Mouse (Mus musculus): ENCODE measurements around the gene Arsb. TPM values are rescaled to one million over a fixed set of nuclear protein-coding genes. Genes with fewer than 3 reads are reported as not detected.
"Not testable (repeated sequence)": the region's sequence is repeated elsewhere in the genome, so short reads cannot be mapped to it uniquely, and the experiment has no call there.

Gene Arsb
- total RNA-seq, 1 experiment from 2014 or later: 6.3 TPM

DNA sequence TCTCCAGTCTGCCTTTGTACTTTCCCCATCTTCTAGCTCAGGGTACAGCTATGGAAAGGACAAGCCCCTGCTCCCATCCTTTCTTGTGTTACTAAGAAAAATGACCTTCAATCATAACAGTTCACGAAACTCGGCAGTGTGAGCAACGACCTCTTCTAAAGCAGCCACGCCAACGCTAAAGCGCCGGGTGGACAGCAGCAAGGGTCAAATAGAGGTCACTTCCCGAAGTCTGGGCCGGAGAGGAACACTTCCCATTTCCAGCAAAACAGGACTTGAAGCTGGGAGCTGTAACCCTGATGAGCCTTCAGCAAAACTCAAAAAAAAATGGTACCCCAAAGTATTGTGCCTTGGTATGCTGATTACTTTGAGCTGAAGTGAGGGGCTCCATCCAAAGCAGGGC lies 179.6 kb downstream of the Arsb start:
- no peak for ATAC-seq (ENCODE audit: extremely low read depth, insufficient number of reproducible peaks, low FRiP score, poor library complexity, severe bottlenecking)

DNA sequence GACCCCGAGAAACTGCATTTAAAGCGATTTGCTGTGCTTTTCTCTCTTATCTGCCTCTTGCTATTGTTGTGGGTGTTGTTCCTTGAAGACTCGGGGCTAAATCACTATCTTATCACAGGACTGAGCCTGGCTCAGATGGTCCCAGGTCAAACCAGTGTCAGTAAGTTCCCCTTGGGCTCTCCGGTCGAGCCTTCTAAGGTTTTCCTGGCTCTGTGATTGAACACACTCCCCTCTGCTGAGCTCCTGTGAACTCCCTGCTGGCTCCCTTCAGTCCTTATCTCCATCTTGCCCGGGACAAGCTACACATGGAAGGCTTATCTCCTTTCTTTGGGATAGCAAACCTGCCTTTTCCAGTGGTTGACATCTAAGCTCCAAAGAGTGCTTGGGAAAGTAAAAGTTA lies 180.1 kb downstream of the Arsb start:
- no peak for ATAC-seq (ENCODE audit: extremely low read depth, insufficient number of reproducible peaks, low FRiP score, poor library complexity, severe bottlenecking)

DNA sequence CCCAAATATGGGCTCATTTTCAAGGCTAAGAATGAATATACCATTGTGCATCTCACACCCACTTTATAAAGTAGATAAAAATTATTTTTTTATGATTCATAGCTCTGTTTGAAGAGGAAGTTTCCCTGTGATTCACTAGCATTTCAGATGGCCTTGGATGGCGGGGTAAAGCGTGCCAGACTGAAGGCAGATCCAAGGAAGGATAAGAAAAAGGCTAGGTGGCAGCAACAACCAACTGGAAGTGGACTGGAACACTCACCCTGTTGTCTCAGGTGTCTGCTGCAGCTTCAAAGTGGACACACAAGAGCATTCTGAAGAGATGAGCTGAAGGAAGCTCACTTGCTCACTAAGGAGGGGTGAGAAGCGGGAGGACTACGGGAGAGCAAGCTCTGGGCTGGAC lies 181.0 kb downstream of the Arsb start:
- ATAC-seq (ENCODE audit: extremely low read depth, insufficient number of reproducible peaks, low FRiP score, poor library complexity, severe bottlenecking): no peak

DNA sequence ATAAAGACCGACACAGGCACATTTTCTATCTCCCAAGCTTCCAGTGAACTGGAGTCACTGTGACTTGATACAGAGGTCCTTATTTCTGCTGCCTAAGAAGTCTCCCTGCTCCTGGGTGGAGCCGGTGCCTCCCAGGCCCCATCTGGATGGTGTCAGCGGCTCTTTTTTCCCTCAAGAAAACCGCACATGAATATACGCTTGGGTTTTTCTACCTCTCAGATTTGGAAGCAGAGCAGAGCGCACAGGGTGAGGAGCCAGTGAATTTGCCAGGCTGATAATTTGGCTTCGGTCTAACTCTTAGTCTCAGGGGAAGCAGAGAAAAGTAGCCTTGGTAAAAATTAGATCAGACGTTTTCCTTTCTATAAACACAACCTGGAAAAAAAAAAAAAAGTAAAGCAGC lies 186.5 kb downstream of the Arsb start:
- ATAC-seq (ENCODE audit: extremely low read depth, insufficient number of reproducible peaks, low FRiP score, poor library complexity, severe bottlenecking): no peak

DNA sequence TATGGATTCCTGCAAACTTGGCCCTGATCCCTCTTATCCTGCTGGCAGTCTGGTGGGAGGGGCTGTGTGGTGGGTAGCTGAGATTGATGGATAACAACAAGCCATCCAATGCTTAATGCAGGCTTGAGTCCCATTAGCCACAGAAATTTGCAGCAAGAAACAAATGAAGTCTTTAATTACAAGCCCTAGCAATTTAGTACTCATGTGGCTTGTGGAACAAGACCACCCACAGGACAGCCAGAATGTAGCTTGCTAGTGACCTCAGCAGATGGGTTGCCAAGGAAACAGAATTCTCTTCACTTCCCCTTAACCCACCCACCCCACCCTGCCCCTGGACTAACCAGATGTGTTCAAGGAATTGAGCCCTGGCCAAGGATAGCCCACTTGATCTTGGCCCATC lies 194.8 kb downstream of the Arsb start:
- ATAC-seq (ENCODE audit: extremely low read depth, insufficient number of reproducible peaks, low FRiP score, poor library complexity, severe bottlenecking): no peak

DNA sequence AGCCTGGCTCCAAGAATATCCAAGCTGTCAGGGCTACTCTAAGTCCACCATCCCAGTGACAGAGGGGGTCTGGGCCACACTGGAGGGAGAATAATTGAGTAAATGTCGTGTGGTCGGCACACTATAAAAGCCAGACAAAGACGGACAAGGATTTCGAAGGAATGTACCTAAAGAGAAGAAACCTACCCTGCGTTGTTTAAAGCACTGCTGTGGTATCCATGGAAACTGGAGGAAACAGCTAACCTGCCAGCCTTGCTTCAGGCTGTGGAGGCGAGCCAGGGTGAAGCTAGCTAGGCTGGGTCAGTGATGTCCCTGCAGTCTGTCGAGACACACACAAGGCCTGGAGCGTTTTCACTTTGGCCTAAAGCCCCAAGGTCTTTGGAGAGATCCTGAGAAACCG lies 195.7 kb downstream of the Arsb start:
- ATAC-seq (ENCODE audit: extremely low read depth, insufficient number of reproducible peaks, low FRiP score, poor library complexity, severe bottlenecking): no peak

DNA sequence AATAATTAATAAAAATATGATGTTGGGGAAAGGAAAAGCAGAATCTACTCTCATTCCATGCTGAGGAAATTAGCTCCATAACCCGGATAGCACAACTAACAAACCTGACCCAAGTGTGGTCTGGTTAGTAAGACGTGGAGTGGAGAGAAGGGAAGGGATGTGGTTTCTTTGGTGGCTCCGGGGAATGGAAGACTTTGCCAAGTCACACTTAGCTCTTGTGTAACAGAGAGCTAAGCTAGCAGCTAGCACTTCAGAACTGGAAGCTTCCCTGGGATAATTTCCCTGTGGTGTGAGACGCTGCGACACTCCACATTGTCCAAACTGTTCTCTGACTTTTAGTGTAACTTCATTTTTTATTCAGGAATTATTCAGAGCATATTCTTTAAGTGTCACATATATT lies 198.7 kb downstream of the Arsb start:
- ATAC-seq (ENCODE audit: extremely low read depth, insufficient number of reproducible peaks, low FRiP score, poor library complexity, severe bottlenecking): 0 out of 2 replicates have a peak, but pooled peaks have one; percentile 35

DNA sequence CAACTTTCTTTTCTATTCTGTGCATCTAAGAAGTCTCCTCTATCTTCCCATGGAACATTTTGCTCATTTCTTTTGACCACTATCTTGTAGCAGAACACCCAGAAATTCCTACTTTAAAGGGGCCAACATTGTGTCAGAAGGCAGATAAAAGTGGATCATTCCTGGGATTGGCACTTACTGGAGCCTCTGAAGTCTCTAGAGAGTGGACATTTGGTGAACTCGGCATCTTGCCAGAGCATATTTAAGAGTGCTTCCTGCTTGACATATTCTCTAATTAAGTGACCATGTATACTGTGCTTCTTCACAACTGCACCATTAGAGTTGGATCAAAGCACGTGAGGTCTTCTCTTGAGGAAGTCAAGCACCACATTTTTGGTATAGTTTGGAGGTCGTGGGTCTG lies 201.0 kb downstream of the Arsb start:
- no peak for ATAC-seq (ENCODE audit: extremely low read depth, insufficient number of reproducible peaks, low FRiP score, poor library complexity, severe bottlenecking)

DNA sequence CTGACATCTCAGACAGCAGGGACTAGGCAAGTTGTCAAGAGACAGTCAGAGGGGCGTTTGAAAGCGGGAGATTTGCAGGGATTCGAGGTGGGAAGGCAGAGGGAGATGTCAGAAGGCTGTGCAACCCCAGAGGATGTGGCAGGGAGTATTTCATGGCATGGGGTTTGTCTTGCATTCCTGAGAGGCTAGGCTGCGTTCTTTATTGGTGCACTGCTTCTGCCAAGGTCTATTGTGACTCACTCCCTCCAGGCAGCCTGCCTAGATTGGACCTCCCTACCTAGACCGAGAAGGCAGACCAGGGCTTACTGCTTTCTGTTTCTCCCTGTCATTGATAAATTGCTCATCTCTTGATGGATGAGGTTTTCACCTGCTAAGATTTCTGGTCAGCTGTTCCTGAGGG lies 204.2 kb downstream of the Arsb start:
- no peak for ATAC-seq (ENCODE audit: extremely low read depth, insufficient number of reproducible peaks, low FRiP score, poor library complexity, severe bottlenecking)

DNA sequence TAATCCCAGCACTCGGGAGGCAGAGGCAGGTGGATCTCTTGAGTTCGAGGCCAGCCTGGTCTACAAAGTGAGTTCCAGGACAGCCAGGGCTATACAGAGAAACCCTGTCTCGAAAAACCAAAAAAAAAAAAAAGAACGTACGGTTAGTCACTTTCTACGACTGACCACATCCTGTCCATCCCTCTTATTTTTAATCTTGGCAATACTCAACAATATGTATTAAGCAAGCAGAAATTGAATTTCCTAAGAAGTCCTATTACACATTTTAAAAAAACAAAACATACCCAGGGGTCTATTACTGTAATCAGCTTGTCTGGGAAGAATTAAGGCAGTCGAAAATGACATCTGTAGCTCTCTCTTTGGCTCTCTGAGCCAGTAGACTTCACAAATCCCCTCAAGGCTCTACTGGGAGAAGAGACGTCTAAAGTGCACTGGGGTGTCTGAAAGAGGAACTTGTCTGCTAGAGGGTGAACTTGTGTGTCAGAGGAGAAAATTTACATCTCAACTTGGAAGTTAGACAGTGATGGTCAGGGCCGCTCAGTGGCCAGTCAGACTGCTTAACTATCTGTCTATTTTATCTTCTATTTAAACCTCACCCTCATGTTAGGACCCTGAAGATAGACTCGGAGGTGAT lies 205.6 kb downstream of the Arsb start:
- ATAC-seq (ENCODE audit: extremely low read depth, insufficient number of reproducible peaks, low FRiP score, poor library complexity, severe bottlenecking): peak; percentile 42; the same call in 1 of the 2 replicates

DNA sequence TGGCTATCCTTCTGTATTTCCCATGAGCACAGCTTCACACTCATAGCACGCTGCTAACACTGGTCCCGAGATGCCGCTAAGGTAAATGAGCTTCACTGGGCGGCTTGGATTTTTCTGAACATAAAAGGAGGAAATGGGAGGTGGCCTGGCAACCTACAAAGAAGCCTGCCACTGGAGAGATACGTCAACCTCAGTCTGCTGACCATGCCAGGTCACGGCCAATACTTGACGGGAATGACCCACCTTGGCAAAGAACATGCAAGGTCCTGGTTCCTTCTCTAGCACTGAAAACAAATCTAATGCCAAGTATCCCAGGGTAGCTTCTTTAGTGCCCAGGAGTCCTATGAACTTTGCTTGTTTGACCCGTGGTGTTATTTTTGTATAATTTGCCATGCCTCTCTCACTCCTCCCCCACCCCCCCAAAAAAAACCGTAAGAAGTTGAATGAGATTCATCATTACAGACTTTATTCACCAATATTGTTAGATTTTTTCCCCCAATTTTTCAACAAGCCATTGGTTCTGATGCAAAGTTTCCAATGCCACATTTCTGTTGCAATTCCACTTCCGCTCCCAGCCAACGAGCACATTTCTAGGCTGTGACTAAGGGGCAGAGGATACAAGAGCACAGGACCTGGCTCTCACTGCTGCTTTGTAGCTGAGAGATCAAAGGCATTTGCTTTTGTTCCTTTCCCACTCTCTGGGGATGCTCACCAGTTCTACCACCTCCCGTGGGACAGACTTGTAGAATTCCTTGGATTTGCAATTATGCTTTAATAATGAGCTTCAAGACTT lies 207.5 kb downstream of the Arsb start:
- peak; percentile 60; the same call in 1 of the 2 replicates for ATAC-seq (ENCODE audit: extremely low read depth, insufficient number of reproducible peaks, low FRiP score, poor library complexity, severe bottlenecking)

DNA sequence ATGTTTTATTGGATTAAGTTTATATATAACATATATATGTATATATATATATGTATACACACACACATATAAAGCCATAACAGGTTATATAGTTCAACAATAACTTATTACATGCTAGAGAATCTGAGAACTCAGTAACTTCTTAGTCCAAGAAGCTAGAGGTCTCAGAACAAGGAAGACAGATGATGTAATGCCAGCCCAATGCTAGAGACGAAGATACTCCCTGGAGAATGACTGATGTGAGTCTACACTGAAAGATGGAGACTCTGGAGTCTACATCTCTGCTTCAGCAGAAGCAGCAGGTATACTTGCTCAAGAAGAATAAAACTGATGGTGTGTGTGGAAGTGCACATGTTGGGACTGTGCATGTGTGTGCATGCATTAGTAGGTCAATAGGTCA lies 208.3 kb downstream of the Arsb start:
- no peak for ATAC-seq (ENCODE audit: extremely low read depth, insufficient number of reproducible peaks, low FRiP score, poor library complexity, severe bottlenecking)

DNA sequence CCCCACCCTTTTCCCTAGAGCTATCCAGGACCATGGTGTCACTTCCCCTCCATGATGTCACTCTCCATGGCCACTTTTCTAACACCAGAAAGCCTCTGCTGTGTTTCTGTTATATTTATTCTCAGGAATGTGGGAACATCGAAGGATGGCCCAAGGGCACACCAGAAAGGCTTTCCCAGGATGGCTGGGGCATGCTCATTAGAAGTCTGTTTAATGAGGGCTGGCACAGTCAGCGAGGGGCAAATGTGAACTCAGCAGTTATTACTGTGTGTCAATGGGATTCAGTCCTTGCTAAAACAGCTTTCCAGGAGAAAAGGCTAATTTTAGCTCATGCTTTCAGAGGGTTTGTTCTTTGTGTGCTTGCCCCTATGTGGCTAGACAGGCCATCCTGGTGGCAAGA lies 213.1 kb downstream of the Arsb start:
- ATAC-seq (ENCODE audit: extremely low read depth, insufficient number of reproducible peaks, low FRiP score, poor library complexity, severe bottlenecking): no peak

DNA sequence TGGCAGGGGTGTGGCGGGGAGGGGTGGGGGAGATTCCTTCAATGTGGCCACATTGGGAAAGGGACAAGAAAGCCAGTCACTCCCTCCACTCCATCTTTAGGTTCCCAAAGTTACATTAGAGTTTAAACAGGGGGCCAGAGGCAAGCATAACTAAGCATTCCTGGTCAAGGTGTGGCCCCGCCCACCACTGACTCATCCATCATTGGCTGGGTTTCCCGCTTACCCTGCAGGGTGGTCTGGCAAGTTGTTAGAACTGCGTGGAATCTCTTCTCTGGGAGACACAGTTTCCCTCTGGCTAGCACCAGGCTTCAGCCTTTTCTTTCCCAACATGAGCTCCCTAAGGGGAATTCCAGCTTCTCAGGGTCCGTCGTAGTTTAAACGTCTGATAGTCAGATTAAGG lies 213.8 kb downstream of the Arsb start:
- no peak for ATAC-seq (ENCODE audit: extremely low read depth, insufficient number of reproducible peaks, low FRiP score, poor library complexity, severe bottlenecking)

DNA sequence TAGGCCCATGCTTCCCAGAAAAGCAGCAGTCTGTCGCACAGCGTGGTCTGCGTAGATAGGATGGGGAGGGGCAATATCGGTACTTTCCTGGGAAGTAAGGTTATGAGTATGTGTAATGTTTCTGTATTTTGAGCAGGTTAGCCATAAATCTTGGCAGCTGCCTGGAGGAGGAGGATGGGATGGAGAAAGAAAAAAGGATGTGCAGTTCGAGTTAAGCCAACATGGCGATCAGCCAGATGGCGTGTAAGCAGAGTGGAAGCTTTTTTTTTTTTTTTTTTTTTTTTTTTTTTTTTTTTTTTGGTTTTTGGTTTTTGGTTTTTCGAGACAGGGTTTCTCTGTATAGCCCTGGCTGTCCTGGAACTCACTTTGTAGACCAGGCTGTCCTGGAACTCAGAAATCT lies 214.3 kb downstream of the Arsb start:
- ATAC-seq (ENCODE audit: extremely low read depth, insufficient number of reproducible peaks, low FRiP score, poor library complexity, severe bottlenecking): not testable (repeated sequence)

DNA sequence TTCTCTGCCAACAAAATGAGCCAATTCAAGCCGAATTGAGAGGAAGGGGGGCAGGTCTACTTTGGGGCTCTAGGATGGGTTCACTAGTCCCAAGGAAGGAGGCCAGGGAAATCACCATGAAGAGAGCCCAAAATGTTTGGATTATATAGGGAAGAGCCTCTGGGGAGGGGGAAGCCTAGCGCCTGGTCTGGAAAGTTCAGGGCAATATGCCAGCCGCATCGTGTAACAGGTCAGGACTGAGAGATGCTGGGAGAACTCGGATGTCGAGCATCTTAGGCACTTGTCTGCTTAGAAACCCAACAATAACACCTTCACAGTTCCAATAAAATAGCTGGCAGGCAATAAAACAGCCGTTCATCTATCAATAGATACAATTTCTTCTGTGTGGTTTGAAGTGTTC lies 216.2 kb downstream of the Arsb start:
- no peak for ATAC-seq (ENCODE audit: extremely low read depth, insufficient number of reproducible peaks, low FRiP score, poor library complexity, severe bottlenecking)

DNA sequence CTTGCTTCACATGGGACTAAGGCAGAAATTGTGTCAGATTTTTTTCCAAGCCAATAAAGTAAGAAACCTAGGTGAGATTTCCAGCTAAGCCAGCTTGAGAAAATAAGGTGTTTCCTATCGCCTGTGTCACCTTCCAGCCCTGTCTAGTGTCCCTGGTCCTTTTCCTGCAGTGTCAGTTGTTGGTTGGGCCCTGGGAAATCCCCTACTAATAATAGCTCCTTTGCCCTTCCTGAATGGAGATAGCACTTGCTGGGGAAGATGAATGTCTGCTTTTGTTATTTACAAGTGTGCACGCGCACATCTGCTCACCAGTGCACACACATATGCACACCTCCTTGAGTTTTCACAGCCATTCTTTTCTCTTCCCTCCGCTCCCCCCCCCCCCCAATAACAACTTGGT lies 217.8 kb downstream of the Arsb start:
- no peak for ATAC-seq (ENCODE audit: extremely low read depth, insufficient number of reproducible peaks, low FRiP score, poor library complexity, severe bottlenecking)

DNA sequence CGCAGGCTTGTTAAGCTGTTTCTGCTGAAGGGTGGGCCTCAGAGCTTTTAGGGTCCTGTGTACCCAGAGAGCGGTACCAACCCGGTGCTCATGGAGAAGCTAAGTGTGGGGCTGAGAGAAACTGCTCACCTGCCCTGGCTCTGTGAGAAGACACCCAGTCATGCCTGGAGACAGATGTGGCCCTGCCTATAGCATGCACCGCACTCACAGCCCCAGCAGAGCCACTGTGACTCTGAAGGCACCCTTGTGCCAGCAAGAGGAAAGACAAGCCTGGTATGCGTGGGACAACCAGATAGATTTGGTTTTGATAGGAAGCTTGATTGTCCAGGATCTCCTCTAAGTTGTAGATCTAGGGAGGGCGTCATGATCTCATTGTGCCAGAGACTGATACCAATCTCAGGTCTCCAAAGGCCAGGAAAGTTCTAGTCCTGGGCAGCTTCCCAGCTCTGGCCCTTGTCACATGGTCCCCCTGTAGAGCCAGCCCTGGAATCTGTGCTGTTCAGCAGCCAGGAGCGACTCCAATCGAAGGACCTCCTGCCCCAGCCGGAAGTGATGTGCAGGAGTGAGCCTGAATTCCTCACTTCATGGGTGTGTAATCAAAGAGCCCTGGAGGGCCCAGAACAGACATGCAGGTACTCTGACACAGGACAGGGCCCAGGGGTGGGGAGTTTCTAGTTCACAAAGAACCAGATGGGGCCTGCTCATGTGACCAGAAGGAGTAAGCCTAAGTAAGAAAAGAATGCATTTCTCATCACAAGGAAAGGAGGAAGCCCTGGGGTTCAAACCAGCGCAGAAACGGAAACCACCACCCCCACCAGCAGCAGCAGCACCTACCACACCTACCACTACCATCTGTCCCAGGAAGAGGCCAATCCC lies 218.5 kb downstream of the Arsb start:
- no peak for ATAC-seq (ENCODE audit: extremely low read depth, insufficient number of reproducible peaks, low FRiP score, poor library complexity, severe bottlenecking)

DNA sequence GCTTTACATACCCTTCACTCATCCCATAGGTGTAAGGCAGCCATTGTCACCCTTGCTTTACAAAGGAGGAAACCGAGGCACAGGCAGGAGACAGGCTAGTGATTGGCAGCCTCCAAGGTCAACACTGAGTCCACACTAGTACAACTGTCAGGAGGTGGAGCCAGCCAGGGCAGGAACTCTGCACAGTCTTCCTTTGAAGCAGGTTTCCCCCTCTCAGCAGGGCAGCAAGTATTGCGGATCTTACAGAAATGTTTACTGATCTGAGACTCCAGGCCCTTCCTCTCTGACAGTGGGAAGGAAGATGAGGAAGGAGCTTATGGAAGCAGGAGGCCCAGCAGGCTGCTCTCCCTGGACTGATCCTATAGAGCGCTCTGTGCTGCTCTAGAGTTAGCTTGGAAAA lies 219.4 kb downstream of the Arsb start:
- no peak for ATAC-seq (ENCODE audit: extremely low read depth, insufficient number of reproducible peaks, low FRiP score, poor library complexity, severe bottlenecking)
